Mouse (Mus musculus): ENCODE measurements around the gene 4933415A04Rik.

DNA sequence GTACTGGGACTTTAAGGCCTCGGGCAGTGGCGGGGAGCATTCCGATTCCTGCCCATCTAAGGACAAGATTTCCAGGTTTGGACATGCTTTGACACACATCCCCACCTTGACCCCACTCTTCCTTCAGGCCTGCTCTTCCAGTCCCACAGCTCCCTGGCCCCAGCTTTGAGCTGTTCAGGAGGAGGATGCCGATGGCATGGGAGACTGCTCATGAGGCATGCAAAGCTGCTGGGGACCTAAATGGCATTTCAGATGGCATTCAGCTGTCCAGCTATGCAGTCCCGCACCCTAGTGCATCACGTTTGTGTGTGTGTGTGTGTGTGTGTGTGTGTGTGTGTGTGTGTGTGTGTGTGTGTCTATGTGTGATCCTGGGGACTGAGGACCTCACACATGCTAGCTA is 49.8 kb upstream of the 4933415A04Rik start:
- no peak for TF ChIP-seq CTCF (IDR thresholded peaks at IDR 0.05; ENCODE audit: low read depth, low read length)
- TF ChIP-seq POLR2A (IDR thresholded peaks at IDR 0.05; ENCODE audit: borderline replicate concordance, low read depth, low read length) = no peak

Measured in bone marrow macrophage, adult 2 months (primary cell).